Mouse (Mus musculus) hindbrain, embryonic 14.5 days (tissue): ENCODE measurements at regions not wholly inside any gene's neighbourhood (a gene's known extent, or its start where the extent isn't known, plus 50 kb on each side); places are given as distances from the start of the nearest gene placed in this dataset.

Experiments used
- ATAC-seq: fragments of 200-750 bp; cut with Nextera tagmentation; 2 replicates; pipeline ENCODE4 v1.8.0; 2017; ENCODE audit warnings: moderate number of reproducible peaks, mild to moderate bottlenecking, moderate TSS enrichment, moderate library complexity; ENCODE audit not compliant: low FRiP score
- DNase-seq: peaks from one replicate; pipeline ENCODE4 v3.0.0-alpha.2; 2015; ENCODE audit warnings: low spot score
- H3K27ac ChIP-seq: fragments of 300-500 bp; sonication (generic); 2 replicates; pipeline ENCODE4 v1.5.1; 2014; ENCODE audit warnings: mild to moderate bottlenecking, moderate library complexity
- H3K27me3 ChIP-seq: fragments of 300-500 bp; sonication (generic); 2 replicates; pipeline ENCODE4 v1.6.1; 2014; ENCODE audit warnings: mild to moderate bottlenecking, low read length, mixed read lengths; ENCODE audit not compliant: control insufficient read depth, insufficient read depth
- H3K36me3 ChIP-seq: fragments of 300-500 bp; sonication (generic); replicated peaks from 2 replicates; pipeline ENCODE4 v1.6.1; 2014; ENCODE audit not compliant: control insufficient read depth, insufficient read depth
- H3K4me1 ChIP-seq: fragments of 300-500 bp; sonication (generic); replicated peaks from 2 replicates; pipeline ENCODE4 v1.6.1; 2014; ENCODE audit warnings: antibody characterized with exemption, low read length, mixed read lengths; ENCODE audit not compliant: control insufficient read depth, insufficient read depth
- H3K4me2 ChIP-seq: fragments of 300-500 bp; sonication (generic); replicated peaks from 2 replicates; pipeline ENCODE4 v1.6.1; 2014; ENCODE audit warnings: mild to moderate bottlenecking, moderate library complexity
- H3K4me3 ChIP-seq: fragments of 300-500 bp; sonication (generic); replicated peaks from 2 replicates; pipeline ENCODE4 v1.5.1; 2014; ENCODE audit warnings: mild to moderate bottlenecking, low read length
- H3K9ac ChIP-seq: fragments of 300-500 bp; sonication (generic); 2 replicates; pipeline ENCODE4 v1.6.1; 2014
- H3K9me3 ChIP-seq: fragments of 300-500 bp; sonication (generic); 2 replicates; pipeline ENCODE4 v1.6.1; 2016; ENCODE audit warnings: low read length; ENCODE audit not compliant: control insufficient read depth
- WGBS: fragments of 180-500 bp; shearing (Covaris S2); extraction: QIAGEN DNeasy Blood & Tissue Kit; methylation state at CpG from one replicate; pipeline ENCODE4 v1.1.7; 2014; 5-methylcytosine and 5-hydroxymethylcytosine counted together

DNA sequence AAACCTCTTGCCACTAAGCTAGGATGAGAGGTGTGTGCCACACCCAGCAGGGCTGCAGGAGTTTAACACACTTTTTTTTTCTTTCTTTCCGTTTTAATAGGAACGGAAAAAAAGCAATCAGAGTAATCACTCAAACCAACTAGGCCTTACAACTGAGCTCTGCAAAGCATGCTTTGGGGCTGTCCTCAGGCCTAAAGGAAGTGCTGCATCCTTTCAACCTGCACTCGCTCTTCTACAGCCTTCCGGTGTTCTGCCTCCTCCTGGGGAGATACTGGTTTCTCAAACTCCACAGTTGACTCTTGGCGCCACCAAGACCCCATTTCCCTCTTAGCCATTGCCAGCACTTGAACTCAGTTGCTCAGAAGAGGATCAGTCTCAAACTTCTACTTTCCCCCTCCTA, 143.2 kb downstream of the Foxo1 start:
- Histone ChIP-seq H3K4me3 (no peak overlapping the region), H3K4me2 (no peak overlapping the region), H3K9me3 (no peaks in the 10 kb centered on the region), H3K9ac (no peak overlapping the region), H3K36me3 (no peaks in the 10 kb centered on the region), H3K4me1 (0 out of 2 replicates have a peak, but pooled peaks cover 4% of the 10 kb centered on the region), H3K27me3 (no peaks in the 10 kb centered on the region), H3K27ac (no peak overlapping the region)
- ATAC-seq, result no peak
- no peak for DNase-seq
- WGBS, result 94% methylated on average over 5 of the region's 5 CpGs

DNA sequence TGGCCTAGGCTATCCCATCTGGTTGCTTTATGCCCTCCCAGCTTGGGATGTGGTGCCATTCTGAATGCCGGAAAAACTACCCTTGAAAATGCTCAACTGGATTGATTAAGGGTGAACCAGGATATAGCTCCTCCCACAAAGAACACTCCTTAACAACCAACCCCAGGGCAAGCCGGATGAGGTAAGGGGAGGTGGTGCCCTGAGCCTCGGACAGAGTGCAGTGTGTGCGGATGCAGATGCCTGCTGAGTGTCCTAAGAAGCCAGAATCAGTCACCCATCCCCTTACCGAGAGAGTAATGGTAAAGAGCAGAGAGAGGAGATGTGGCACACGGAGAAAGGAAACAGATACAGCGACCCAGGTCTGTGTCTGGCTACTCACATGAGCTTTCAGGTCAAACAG, 141.3 kb downstream of the Foxo1 start:
- Histone ChIP-seq H3K27me3 (no peaks in the 10 kb centered on the region), H3K9ac (no peak overlapping the region), H3K27ac (no peak overlapping the region), H3K36me3 (no peaks in the 10 kb centered on the region), H3K4me1 (0 out of 2 replicates have a peak, but pooled peaks cover 4% of the 10 kb centered on the region), H3K4me2 (no peak overlapping the region), H3K9me3 (no peaks in the 10 kb centered on the region), H3K4me3 (no peak overlapping the region)
- DNase-seq (no peak), ATAC-seq (no peak)
- 65% methylated on average over 7 of the region's 7 CpGs for WGBS

DNA sequence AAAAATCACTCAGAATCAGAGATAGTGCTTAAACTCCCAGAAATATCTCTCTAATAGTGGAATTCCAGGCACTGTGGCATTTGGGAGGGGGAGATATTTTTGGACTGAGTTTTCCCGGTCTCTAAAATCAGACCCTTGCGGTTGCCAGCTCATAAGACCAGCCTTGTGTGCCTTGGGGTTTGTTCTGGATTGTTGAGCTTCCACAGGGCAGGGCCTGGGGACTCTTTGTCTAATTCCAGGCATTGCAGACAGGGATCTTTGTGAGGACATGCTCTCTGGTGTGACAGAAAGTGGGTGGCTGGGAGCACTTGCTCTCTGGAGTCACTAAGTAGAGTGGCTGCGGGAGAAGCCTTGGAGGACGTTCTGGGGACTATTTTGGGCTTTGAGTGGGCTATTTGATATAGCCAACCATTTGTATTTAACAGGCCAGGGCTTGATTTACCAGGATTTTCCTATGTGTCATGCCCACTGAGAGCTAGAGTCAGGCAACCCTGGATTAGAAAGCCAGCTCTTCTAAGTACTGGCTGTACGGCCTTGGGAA, 138.7 kb downstream of the Foxo1 start:
- no peak for DNase-seq
- 78% methylated on average over 5 of the region's 5 CpGs for WGBS
- Histone ChIP-seq H3K9me3 (no peaks in the 10 kb centered on the region), H3K27ac (no peak overlapping the region), H3K27me3 (peaks cover 6% of the 10 kb centered on the region; the same call in 1 of the 2 replicates), H3K4me1 (no peaks in the 10 kb centered on the region), H3K4me3 (no peak overlapping the region), H3K36me3 (no peaks in the 10 kb centered on the region), H3K4me2 (no peak overlapping the region), H3K9ac (no peak overlapping the region)
- ATAC-seq, result no peak

DNA sequence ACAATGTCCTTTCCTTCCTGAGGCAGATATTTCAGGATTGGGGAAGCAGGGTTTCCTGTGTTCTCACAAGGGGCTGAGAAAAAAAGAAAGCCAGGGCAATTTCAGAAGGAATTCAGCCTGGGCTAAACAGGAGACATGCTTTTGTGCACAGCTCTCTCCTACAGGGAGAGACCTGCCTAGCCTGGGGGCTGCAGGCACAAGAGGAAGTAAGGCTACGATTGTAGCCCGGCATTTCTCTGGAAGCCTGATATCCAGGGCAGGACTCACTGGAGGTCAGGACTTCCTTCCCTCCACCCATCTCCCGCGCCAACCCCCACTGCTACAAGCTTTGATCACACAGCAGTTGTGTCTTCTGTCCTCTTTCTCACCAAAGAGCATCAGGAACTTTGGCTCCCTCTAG, 136.5 kb downstream of the Foxo1 start:
- DNase-seq (no peak), ATAC-seq (no peak)
- H3K9ac ChIP-seq, result no peak overlapping the region
- 39% methylated on average over 4 of the region's 4 CpGs for WGBS
- H3K9me3 ChIP-seq, result no peaks in the 10 kb centered on the region
- H3K4me2 ChIP-seq, result no peak overlapping the region
- H3K27ac ChIP-seq, result no peak overlapping the region
- H3K36me3 ChIP-seq, result no peaks in the 10 kb centered on the region
- H3K27me3 ChIP-seq, result peaks cover 16% of the 10 kb centered on the region; the same call in 1 of the 2 replicates
- H3K4me3 ChIP-seq, result no peak overlapping the region
- H3K4me1 ChIP-seq, result peaks cover 11% of the 10 kb centered on the region

DNA sequence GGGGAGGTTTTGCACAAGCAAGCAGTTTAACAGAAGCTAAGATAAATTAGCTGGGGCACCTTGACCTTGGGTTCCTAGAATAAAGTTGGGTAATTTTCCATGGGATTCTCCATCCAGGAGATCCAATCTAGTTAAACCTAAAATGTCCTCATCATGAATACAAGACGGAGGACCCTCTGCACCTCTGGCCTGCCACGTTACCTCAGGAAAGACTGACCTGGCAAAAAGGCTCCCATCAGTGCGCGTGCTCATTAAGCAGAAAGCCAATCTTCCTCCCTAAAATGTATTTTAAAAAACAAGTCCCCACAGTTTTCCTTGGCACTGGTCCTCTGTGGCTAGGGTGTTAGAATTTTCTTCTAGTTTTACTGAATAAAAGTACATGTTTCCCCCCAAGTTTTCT, 134.9 kb downstream of the Foxo1 start:
- H3K9ac ChIP-seq, result no peak overlapping the region
- peaks cover 16% of the 10 kb centered on the region; the same call in 1 of the 2 replicates for H3K27me3 ChIP-seq
- H3K4me1 ChIP-seq, result peaks cover 11% of the 10 kb centered on the region
- WGBS, result 92% methylated on average over 4 of the region's 4 CpGs
- no peak overlapping the region for H3K4me3 ChIP-seq
- ATAC-seq (no peak), DNase-seq (no peak)
- H3K36me3 ChIP-seq, result no peaks in the 10 kb centered on the region
- H3K27ac ChIP-seq, result no peak overlapping the region
- no peaks in the 10 kb centered on the region for H3K9me3 ChIP-seq
- H3K4me2 ChIP-seq, result no peak overlapping the region
